Mouse (Mus musculus): ENCODE measurements around the gene Hgf. TPM values are rescaled to one million over a fixed set of nuclear protein-coding genes. Genes with fewer than 3 reads are reported as not detected.

Hgf gene
- polyA plus RNA-seq, 1 experiment from 2014 or later, result 2.9 TPM

DNA sequence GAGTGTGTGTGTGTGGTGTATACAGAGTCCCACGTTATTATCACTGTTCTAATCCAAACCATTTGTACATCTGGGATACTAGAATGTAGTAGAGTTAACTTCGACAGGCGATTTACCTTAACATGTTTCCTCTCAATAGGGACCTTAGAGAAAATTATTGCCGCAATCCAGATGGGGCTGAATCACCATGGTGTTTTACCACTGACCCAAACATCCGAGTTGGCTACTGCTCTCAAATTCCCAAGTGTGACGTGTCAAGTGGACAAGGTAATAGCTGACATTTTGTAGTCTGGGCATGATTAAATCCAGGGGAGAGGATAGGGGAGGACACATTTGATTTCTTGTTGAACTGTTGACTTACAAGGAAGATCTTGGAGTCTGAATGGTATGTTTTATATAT is 44.7 kb downstream of the Hgf start:
- Histone ChIP-seq H3K4me3 (replicated peaks) (no peak overlapping the region), H3K4me2 (no peak overlapping the region), H3K9me3 (replicated peaks) (no peaks in the 10 kb centered on the region), H3K4me1 (replicated peaks) (no peaks in the 10 kb centered on the region), H3K27me3 (no peaks in the 10 kb centered on the region), H3K9ac (no peak overlapping the region), H3K36me3 (no peaks in the 10 kb centered on the region), H3K27ac (no peak overlapping the region)
- 66% methylated on average over 6 of the region's 6 CpGs for WGBS (ENCODE audit: insufficient replicate concordance)
- no peak for DNase-seq
- ATAC-seq (ENCODE audit: low read depth), result no peak

DNA sequence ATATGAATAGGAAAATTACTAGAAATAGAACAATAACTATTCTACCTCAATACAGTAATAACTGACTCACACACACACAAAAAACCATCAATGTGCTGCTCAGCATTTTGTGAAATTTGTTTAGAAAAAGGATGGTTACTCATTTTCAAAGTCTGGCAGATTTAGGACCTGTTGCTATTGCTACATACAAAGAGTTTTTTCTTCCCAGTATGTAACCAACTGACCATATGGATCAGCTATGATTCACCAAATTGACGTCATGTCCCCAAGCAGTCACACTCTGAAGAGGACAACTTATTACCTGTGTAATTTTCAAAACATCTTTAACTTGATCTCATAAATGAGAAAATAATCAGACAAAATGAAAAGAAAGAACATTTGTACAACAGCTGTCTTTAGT is 48.2 kb downstream of the Hgf start:
- Histone ChIP-seq H3K4me3 (replicated peaks) (no peak overlapping the region), H3K9me3 (replicated peaks) (no peaks in the 10 kb centered on the region), H3K4me2 (no peak overlapping the region), H3K4me1 (replicated peaks) (no peaks in the 10 kb centered on the region), H3K27me3 (no peaks in the 10 kb centered on the region), H3K36me3 (no peaks in the 10 kb centered on the region), H3K9ac (no peak overlapping the region), H3K27ac (no peak overlapping the region)
- 68% methylated on average over 1 of the region's 1 CpGs for WGBS (ENCODE audit: insufficient replicate concordance)
- DNase-seq (no peak), ATAC-seq (ENCODE audit: low read depth) (no peak)

DNA sequence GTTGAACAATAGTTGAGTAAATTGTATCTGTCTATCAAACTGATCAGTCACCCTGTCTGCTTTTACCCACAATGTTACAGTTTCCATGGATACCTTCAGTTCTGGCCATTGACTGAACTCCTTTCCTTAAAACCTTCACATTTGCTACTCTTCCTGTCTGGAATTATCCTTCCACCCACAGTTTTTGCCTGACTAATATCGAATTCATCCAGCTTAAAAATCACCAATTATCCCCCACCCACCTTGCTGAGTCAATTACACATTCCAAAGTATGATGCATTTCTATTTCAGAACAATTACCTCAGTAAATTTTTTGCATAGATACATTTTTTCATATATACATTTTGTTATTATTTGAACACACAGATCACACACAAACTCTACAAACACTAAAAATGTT is 79.7 kb downstream of the Hgf start:
- no peak overlapping the region for H3K9ac ChIP-seq
- ATAC-seq (ENCODE audit: low read depth), result no peak

DNA sequence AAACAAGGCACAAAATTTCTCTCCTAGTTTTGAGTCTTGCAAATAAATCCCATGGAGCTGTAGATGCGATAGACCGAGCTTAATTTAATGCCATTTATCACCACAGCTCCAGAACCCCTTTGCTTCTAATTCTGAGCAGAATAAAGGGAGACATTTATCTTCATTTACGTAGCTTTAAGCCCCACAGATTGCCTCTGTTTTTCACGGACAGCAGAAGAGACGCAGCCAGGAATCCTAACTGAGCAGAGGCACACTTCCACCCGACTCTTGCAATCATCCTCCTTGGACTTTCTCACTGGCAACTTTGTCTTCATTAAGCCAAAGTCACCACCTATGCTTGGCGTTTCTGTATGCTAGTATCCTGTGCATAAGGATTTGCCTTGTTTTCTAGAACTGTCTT is 93.1 kb downstream of the Hgf start:
- WGBS (ENCODE audit: insufficient replicate concordance), result 60% methylated on average over 7 of the region's 7 CpGs
- H3K27ac ChIP-seq, result no peak overlapping the region
- no peak overlapping the region for H3K9ac ChIP-seq
- no peaks in the 10 kb centered on the region for H3K4me1 ChIP-seq (replicated peaks)
- H3K4me3 ChIP-seq (replicated peaks), result no peak overlapping the region
- no peak overlapping the region for H3K4me2 ChIP-seq
- H3K27me3 ChIP-seq, result no peaks in the 10 kb centered on the region
- no peaks in the 10 kb centered on the region for H3K9me3 ChIP-seq (replicated peaks)
- DNase-seq, result no peak
- ATAC-seq (ENCODE audit: low read depth), result no peak
- H3K36me3 ChIP-seq, result no peaks in the 10 kb centered on the region

More for the DNA sequence above, 79.7 kb downstream of the Hgf start:
- Histone ChIP-seq H3K4me2 (no peak overlapping the region), H3K27ac (no peak overlapping the region), H3K27me3 (no peaks in the 10 kb centered on the region), H3K4me1 (replicated peaks) (no peaks in the 10 kb centered on the region), H3K9me3 (replicated peaks) (no peaks in the 10 kb centered on the region), H3K4me3 (replicated peaks) (no peak overlapping the region), H3K36me3 (no peaks in the 10 kb centered on the region)
- WGBS (ENCODE audit: insufficient replicate concordance), result 29% methylated on average over 1 of the region's 1 CpGs
- DNase-seq, result no peak

DNA sequence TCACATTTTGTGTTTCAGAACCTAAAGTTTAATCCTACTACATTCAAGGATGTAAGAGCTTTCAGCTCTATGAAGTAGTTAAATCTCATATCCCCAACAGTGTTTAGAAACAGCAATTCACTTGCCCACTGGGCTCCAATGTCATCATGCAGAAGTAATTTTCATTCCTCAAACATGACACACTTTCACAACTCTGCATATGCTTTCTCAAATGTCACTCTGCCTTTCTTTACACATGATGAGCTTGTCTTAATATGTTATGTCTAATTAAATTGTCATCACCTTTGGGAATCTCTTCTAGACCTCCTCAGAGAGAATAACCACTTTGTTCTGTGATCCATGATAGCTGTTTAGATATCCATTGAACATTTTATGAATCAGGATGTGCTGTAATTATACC is 94.4 kb downstream of the Hgf start:
- ATAC-seq (ENCODE audit: low read depth), result no peak
- no peak overlapping the region for H3K4me3 ChIP-seq (replicated peaks)
- no peaks in the 10 kb centered on the region for H3K9me3 ChIP-seq (replicated peaks)
- H3K4me2 ChIP-seq, result no peak overlapping the region
- H3K9ac ChIP-seq, result no peak overlapping the region
- no peak overlapping the region for H3K27ac ChIP-seq
- no peaks in the 10 kb centered on the region for H3K36me3 ChIP-seq
- no peaks in the 10 kb centered on the region for H3K4me1 ChIP-seq (replicated peaks)
- H3K27me3 ChIP-seq, result no peaks in the 10 kb centered on the region
- DNase-seq, result no peak

DNA sequence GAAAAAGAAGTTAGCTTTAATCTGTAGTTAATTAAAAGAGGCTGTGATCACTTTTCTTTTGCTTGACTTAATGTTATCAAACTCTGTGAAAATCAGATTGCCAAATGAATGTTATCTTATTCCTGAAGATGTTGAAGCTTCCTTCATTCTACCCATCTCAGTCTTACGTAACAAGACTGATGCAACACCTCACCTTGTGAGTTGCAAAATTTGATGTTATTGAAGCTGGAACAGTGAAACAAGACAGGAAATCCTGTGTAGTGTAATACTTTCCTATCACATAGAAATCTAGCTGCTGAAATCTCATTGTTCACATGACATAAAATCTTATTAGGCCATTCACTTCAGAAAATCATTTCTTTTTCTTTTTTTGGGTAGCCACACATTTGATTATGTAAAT is 96.9 kb downstream of the Hgf start:
- Histone ChIP-seq H3K27ac (no peak overlapping the region), H3K9ac (no peak overlapping the region), H3K4me3 (replicated peaks) (no peak overlapping the region), H3K36me3 (no peaks in the 10 kb centered on the region), H3K9me3 (replicated peaks) (no peaks in the 10 kb centered on the region), H3K4me1 (replicated peaks) (no peaks in the 10 kb centered on the region), H3K27me3 (no peaks in the 10 kb centered on the region), H3K4me2 (no peak overlapping the region)
- ATAC-seq (ENCODE audit: low read depth), result no peak
- 60% methylated on average over 1 of the region's 1 CpGs for WGBS (ENCODE audit: insufficient replicate concordance)
- no peak for DNase-seq

DNA sequence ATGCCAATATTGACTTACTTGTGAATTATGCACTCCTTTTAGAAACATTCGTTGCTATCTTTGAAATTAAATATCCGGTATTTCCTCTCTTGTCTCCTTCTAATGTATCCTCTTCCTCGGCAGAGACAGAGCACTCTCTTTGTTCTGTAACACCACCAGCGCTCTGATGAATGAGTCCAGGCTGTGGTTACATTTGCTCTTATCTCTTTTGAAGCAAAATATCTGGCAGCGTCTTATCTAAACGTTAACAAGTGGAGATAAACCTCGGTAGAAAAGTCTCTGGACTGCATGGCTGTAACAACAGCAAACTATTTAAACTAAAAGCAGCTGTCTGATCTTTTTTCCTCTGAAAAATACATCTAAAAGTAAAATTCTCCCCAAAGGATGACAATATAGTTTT is 100.7 kb downstream of the Hgf start:
- Histone ChIP-seq H3K9me3 (replicated peaks) (no peaks in the 10 kb centered on the region), H3K36me3 (no peaks in the 10 kb centered on the region), H3K9ac (no peak overlapping the region), H3K27ac (no peak overlapping the region), H3K4me2 (no peak overlapping the region), H3K27me3 (no peaks in the 10 kb centered on the region), H3K4me1 (replicated peaks) (no peaks in the 10 kb centered on the region), H3K4me3 (replicated peaks) (no peak overlapping the region)
- no peak for DNase-seq
- WGBS (ENCODE audit: insufficient replicate concordance), result 4% methylated on average over 7 of the region's 7 CpGs
- no peak for ATAC-seq (ENCODE audit: low read depth)

Other genes starting within 250 kb of the Hgf start
- gene Gm28710, start 238.3 kb downstream of the Hgf start, polyA plus RNA-seq (2015; fragmentation: Nextera tagmentation; extraction: Ambion mirVana), result 0.03 TPM in 1 of 2 replicates, not detected in the other

Data from liver, embryonic 13.5 days (tissue).